Comparison of ENCODE assay signal across 8 mouse cellular contexts in genomic region chr5:3845026-3845425, GRCm38 (mm10). TPM values are rescaled to one million over a fixed set of nuclear protein-coding genes. Genes with fewer than 3 reads are reported as not detected.
DNase-seq lines count a peak whose midpoint lies in the region; ATAC-seq and TF ChIP-seq lines count a peak whose summit lies in the region.

Lrrd1 (plus strand) TSS chr5:3845173.

- peak within 1 kb of the TSS; percentile 60 for H3K4me2 ChIP-seq in liver, embryonic 11.5 days
- peak within 1 kb of the TSS; percentile 65 for H3K4me2 ChIP-seq in heart, embryonic 15.5 days
- peak within 1 kb of the TSS; percentile 55 for H3K4me2 ChIP-seq in liver, postnatal 0 days (ENCODE audit: low read depth, low read length)

- H3K27me3 ChIP-seq in liver, embryonic 11.5 days (replicated peaks; ENCODE audit: control insufficient read depth, insufficient read depth, low read length) = peaks cover 3% of the 10 kb centered on the region; the same call in 1 of the 2 replicates
- H3K27me3 ChIP-seq in heart, embryonic 15.5 days = no peaks in the 10 kb centered on the region
- H3K27me3 ChIP-seq in liver, postnatal 0 days (ENCODE audit: insufficient read depth, low read length) = no peaks in the 10 kb centered on the region
- H3K27me3 ChIP-seq in testis, adult 2 months (ENCODE audit: control insufficient read depth, insufficient read depth, low read length) = no peaks in the 10 kb centered on the region

- no peak for TF ChIP-seq CTCF in liver, postnatal 0 days (IDR thresholded peaks at IDR 0.05; ENCODE audit: low read depth)
- no peak for TF ChIP-seq CTCF in testis, adult 2 months (IDR thresholded peaks at IDR 0.05; ENCODE audit: control insufficient read depth, insufficient read depth, insufficient replicate concordance, low read depth, low read length)

- DNase-seq in liver, embryonic 11.5 days (ENCODE audit: low spot score) = no peak
- no peak for DNase-seq in liver
- peak; percentile 29 for DNase-seq in embryo, embryonic 9.5 days (ENCODE audit: extremely low spot score)
- DNase-seq in liver, postnatal 0 days = peak; percentile 16
- no peak for DNase-seq in urinary bladder, postnatal 25 days (ENCODE audit: low spot score)
- DNase-seq in spleen, postnatal 4 days (ENCODE audit: low spot score in 2 of 2) = no peak

- no peaks in the 10 kb centered on the region for H3K36me3 ChIP-seq in liver, embryonic 11.5 days (ENCODE audit: control insufficient read depth, insufficient read depth, low read length)
- peaks cover 4% of the 10 kb centered on the region; the same call in 1 of the 2 replicates for H3K36me3 ChIP-seq in heart, embryonic 15.5 days
- H3K36me3 ChIP-seq in liver, postnatal 0 days (replicated peaks; ENCODE audit: insufficient read depth, low read length) = peaks cover 8% of the 10 kb centered on the region
- no peaks in the 10 kb centered on the region for H3K36me3 ChIP-seq in testis, adult 2 months (ENCODE audit: control insufficient read depth, insufficient read depth, low read length)

- H3K4me3 ChIP-seq in liver, embryonic 11.5 days (ENCODE audit: low read depth, low read length) = peak within 1 kb of the TSS; percentile 39
- H3K4me3 ChIP-seq in heart, embryonic 15.5 days = peak within 1 kb of the TSS; percentile 44
- H3K4me3 ChIP-seq in liver, postnatal 0 days (ENCODE audit: low read depth, low read length) = no peak within 1 kb of the TSS
- H3K4me3 ChIP-seq in testis, adult 2 months (ENCODE audit: control insufficient read depth, low read depth, low read length) = peak within 1 kb of the TSS; percentile 86

- no peak within 1 kb of the TSS for H3K27ac ChIP-seq in liver, embryonic 11.5 days (ENCODE audit: low read depth, low read length)
- H3K27ac ChIP-seq in heart, embryonic 15.5 days = no peak within 1 kb of the TSS
- no peak within 1 kb of the TSS for H3K27ac ChIP-seq in liver, postnatal 0 days (ENCODE audit: low read depth)
- H3K27ac ChIP-seq in testis, adult 2 months (ENCODE audit: control insufficient read depth, insufficient read depth, low read depth, low read length) = peak within 1 kb of the TSS; percentile 61

- no peak; the same call in 1 of the 2 replicates for ATAC-seq in liver, embryonic 11.5 days (replicated peaks; ENCODE audit: low FRiP score)
- ATAC-seq in heart, embryonic 15.5 days (replicated peaks; ENCODE audit: insufficient number of reproducible peaks, insufficient read depth, low FRiP score, low read depth) = 0 out of 2 replicates have a peak, but pooled peaks have one; percentile 10
- ATAC-seq in liver, postnatal 0 days = no peak

- no peak within 1 kb of the TSS for H3K9ac ChIP-seq in liver, embryonic 11.5 days (ENCODE audit: low read depth, low read length)
- H3K9ac ChIP-seq in heart, embryonic 15.5 days = peak within 1 kb of the TSS; percentile 8; the same call in 1 of the 2 replicates
- no peak within 1 kb of the TSS for H3K9ac ChIP-seq in liver, postnatal 0 days (replicated peaks)

- TF ChIP-seq POLR2A in testis, adult 2 months (IDR thresholded peaks at IDR 0.05; ENCODE audit: control insufficient read depth, low read depth, low read length) = peak; percentile 45; the same call in 1 of the 2 replicates

- TF ChIP-seq EP300 in liver, postnatal 0 days (IDR thresholded peaks at IDR 0.05; ENCODE audit: low read depth) = no peak

- H3K9me3 ChIP-seq in liver, embryonic 11.5 days (ENCODE audit: control insufficient read depth, low read length) = no peaks in the 10 kb centered on the region
- H3K9me3 ChIP-seq in heart, embryonic 15.5 days (replicated peaks) = no peaks in the 10 kb centered on the region
- no peaks in the 10 kb centered on the region for H3K9me3 ChIP-seq in liver, postnatal 0 days (ENCODE audit: low read length)

- 20% methylated on average over 24 of the region's 24 CpGs for WGBS in liver, embryonic 11.5 days
- WGBS in heart, embryonic 15.5 days = 12% methylated on average over 24 of the region's 24 CpGs
- 15% methylated on average over 24 of the region's 24 CpGs for WGBS in liver, postnatal 0 days (ENCODE audit: insufficient replicate concordance)

- H3K4me1 ChIP-seq in liver, embryonic 11.5 days (replicated peaks; ENCODE audit: control insufficient read depth, insufficient read depth, low read length) = no peaks in the 10 kb centered on the region
- peaks cover 3% of the 10 kb centered on the region; the same call in 1 of the 2 replicates for H3K4me1 ChIP-seq in heart, embryonic 15.5 days (replicated peaks)
- H3K4me1 ChIP-seq in liver, postnatal 0 days (ENCODE audit: insufficient read depth) = peaks cover 5% of the 10 kb centered on the region
- H3K4me1 ChIP-seq in testis, adult 2 months (ENCODE audit: control insufficient read depth, insufficient read depth, low read length) = peaks cover 7% of the 10 kb centered on the region

RNA-seq across cellular contexts. Expression of gene Lrrd1, which starts in this region (rescaled TPM):
- not detected in 2 replicates for polyA plus RNA-seq in liver, embryonic 11.5 days (2014; fragmentation: Nextera tagmentation; extraction: Ambion mirVana)
- polyA plus RNA-seq in heart, embryonic 15.5 days (2015; fragmentation: Nextera tagmentation; extraction: Ambion mirVana) = 0.14 and 0.21 TPM in 2 replicates
- polyA plus RNA-seq in liver, postnatal 0 days (2015; fragmentation: Nextera tagmentation; extraction: Ambion mirVana) = not detected in 2 replicates
- polyA plus RNA-seq in testis, adult 2 months (2012; rRNA removed) = 4.6 and 5.4 TPM in 2 replicates

Comparison
In these comparisons a context has a peak if more than half of its experiments do, and no peak if none do; other contexts are left out.
1. Peak in ATAC-seq, H3K4me3 ChIP-seq, H3K9ac ChIP-seq and H3K4me2 ChIP-seq in heart, embryonic 15.5 days; RNA of the gene not detected or under 1 TPM.
2. Peak in DNase-seq and H3K4me2 ChIP-seq in liver, postnatal 0 days; RNA of the gene not detected or under 1 TPM.